Mouse (Mus musculus): ENCODE results near the gene Glipr2. TPM values are rescaled to one million over a fixed set of nuclear protein-coding genes. Genes with fewer than 3 reads are reported as not detected.

Gene Glipr2
- polyA plus RNA-seq, 1 experiment from 2014 or later, result 142 TPM

Other genes with a start within 250 kb of the Glipr2 start
- gene Olfr71, start 247.1 kb upstream of the Glipr2 start, polyA plus RNA-seq (2014; fragmentation: Nextera tagmentation; extraction: Ambion mirVana), result not detected in 2 replicates
- 0.18 and 0.20 TPM in 2 replicates for gene Hrct1, start 230.2 kb upstream of the Glipr2 start, polyA plus RNA-seq (2014; fragmentation: Nextera tagmentation; extraction: Ambion mirVana)
- gene Spaar, start 227.4 kb upstream of the Glipr2 start, polyA plus RNA-seq (2014; fragmentation: Nextera tagmentation; extraction: Ambion mirVana), result 0.04 and 0.08 TPM in 2 replicates
- gene Olfr159, start 186.4 kb upstream of the Glipr2 start, polyA plus RNA-seq (2014; fragmentation: Nextera tagmentation; extraction: Ambion mirVana), result not detected in 2 replicates
- gene Olfr156, start 133.5 kb upstream of the Glipr2 start, polyA plus RNA-seq (2014; fragmentation: Nextera tagmentation; extraction: Ambion mirVana), result 0.26 TPM in 1 of 2 replicates, not detected in the other
- gene Olfr157, start 117.2 kb upstream of the Glipr2 start, polyA plus RNA-seq (2014; fragmentation: Nextera tagmentation; extraction: Ambion mirVana), result not detected in 2 replicates
- not detected in 2 replicates for gene Olfr155, start 105.8 kb upstream of the Glipr2 start, polyA plus RNA-seq (2014; fragmentation: Nextera tagmentation; extraction: Ambion mirVana)
- gene Reck, start 81.9 kb upstream of the Glipr2 start, polyA plus RNA-seq (2014; fragmentation: Nextera tagmentation; extraction: Ambion mirVana), result 21.7 and 24.3 TPM in 2 replicates
- gene Ccin, start 26.1 kb downstream of the Glipr2 start, polyA plus RNA-seq (2014; fragmentation: Nextera tagmentation; extraction: Ambion mirVana), result not detected in 2 replicates
- gene Clta, start 47.1 kb downstream of the Glipr2 start, polyA plus RNA-seq (2014; fragmentation: Nextera tagmentation; extraction: Ambion mirVana), result 272 and 273 TPM in 2 replicates
- 20.3 TPM in 2 replicates for gene Gne, start 126.8 kb downstream of the Glipr2 start, polyA plus RNA-seq (2014; fragmentation: Nextera tagmentation; extraction: Ambion mirVana)